Mouse (Mus musculus): ENCODE measurements around the gene Arhgap11a. TPM values are rescaled to one million over a fixed set of nuclear protein-coding genes. Genes with fewer than 3 reads are reported as not detected.

Gene Arhgap11a
- total RNA-seq, 2 experiments from 2014 or later: 3.7 to 4.2 TPM

- no peak for DNase-seq
- intact Hi-C loops (cut with DNase I; ENCODE audit: low total_unique reads): loop anchor here (10.0 kb wide), 1 partner anchor 326 kb away; no protein-coding TSS in a partner anchor
Measured at GRCm38 (mm10) chr2:113821176-113821734, 27.2 kb downstream of the Arhgap11a start.

GRCm38 (mm10) chr2:113820117-113820516, 28.3 kb downstream of the Arhgap11a start:
- intact Hi-C loops (cut with DNase I; ENCODE audit: low total_unique reads): loop anchor here (10.0 kb wide), 1 partner anchor 325 kb away; no protein-coding TSS in a partner anchor
- no peak for DNase-seq

GRCm38 (mm10) chr2:113817681-113818606, 30.5 kb downstream of the Arhgap11a start:
- intact Hi-C loops (cut with DNase I; ENCODE audit: low total_unique reads): no loop called here
- no peak for DNase-seq

- intact Hi-C loops (cut with DNase I; ENCODE audit: low total_unique reads): loop anchor here (10.0 kb wide), 1 partner anchor 273 kb away; no protein-coding TSS in a partner anchor
- DNase-seq: peak; percentile 58
Measured at GRCm38 (mm10) chr2:113807640-113808039, 40.8 kb downstream of the Arhgap11a start.

- no peak for DNase-seq
- intact Hi-C loops (cut with DNase I; ENCODE audit: low total_unique reads): loop anchor here (10.0 kb wide), 1 partner anchor 272 kb away; no protein-coding TSS in a partner anchor
Measured at GRCm38 (mm10) chr2:113806851-113807577, 41.4 kb downstream of the Arhgap11a start.

- intact Hi-C loops (cut with DNase I; ENCODE audit: low total_unique reads): loop anchor here (10.0 kb wide), 1 partner anchor 271 kb away; no protein-coding TSS in a partner anchor
Measured at GRCm38 (mm10) chr2:113805765-113806164, 42.7 kb downstream of the Arhgap11a start.

GRCm38 (mm10) chr2:113803753-113804152, 44.7 kb downstream of the Arhgap11a start:
- no peak for DNase-seq
- intact Hi-C loops (cut with DNase I; ENCODE audit: low total_unique reads): loop anchor here (10.0 kb wide), 1 partner anchor 269 kb away; no protein-coding TSS in a partner anchor

More at GRCm38 (mm10) chr2:113805765-113806164, 42.7 kb downstream of the Arhgap11a start:
- no peak for DNase-seq

GRCm38 (mm10) chr2:113800846-113801245, 47.6 kb downstream of the Arhgap11a start:
- intact Hi-C loops (cut with DNase I; ENCODE audit: low total_unique reads): loop anchor here (10.0 kb wide), 1 partner anchor 266 kb away; no protein-coding TSS in a partner anchor
- no peak for DNase-seq

- intact Hi-C loops (cut with DNase I; ENCODE audit: low total_unique reads): no loop called here
- DNase-seq: no peak
Measured at GRCm38 (mm10) chr2:113798605-113799004, 49.9 kb downstream of the Arhgap11a start.

GRCm38 (mm10) chr2:113795186-113795585, 53.3 kb downstream of the Arhgap11a start:
- no peak for DNase-seq
- intact Hi-C loops (cut with DNase I; ENCODE audit: low total_unique reads): no loop called here

- intact Hi-C loops (cut with DNase I; ENCODE audit: low total_unique reads): loop anchor here (5.0 kb wide), 1 partner anchor 921 kb away; no protein-coding TSS in a partner anchor
- DNase-seq: no peak
Measured at GRCm38 (mm10) chr2:113793521-113793920, 54.9 kb downstream of the Arhgap11a start.

- DNase-seq: no peak
- intact Hi-C loops (cut with DNase I; ENCODE audit: low total_unique reads): no loop called here
Measured at GRCm38 (mm10) chr2:113788821-113789387, 59.6 kb downstream of the Arhgap11a start.

GRCm38 (mm10) chr2:113787882-113788281, 60.6 kb downstream of the Arhgap11a start:
- intact Hi-C loops (cut with DNase I; ENCODE audit: low total_unique reads): no loop called here
- no peak for DNase-seq

- intact Hi-C loops (cut with DNase I; ENCODE audit: low total_unique reads): no loop called here
- no peak for DNase-seq
Measured at GRCm38 (mm10) chr2:113784851-113785250, 63.6 kb downstream of the Arhgap11a start.

GRCm38 (mm10) chr2:113781521-113781920, 66.9 kb downstream of the Arhgap11a start:
- no peak for DNase-seq
- intact Hi-C loops (cut with DNase I; ENCODE audit: low total_unique reads): no loop called here

All from gastrocnemius, postnatal 14 days (tissue).